Mouse (Mus musculus): Measurements from ENCODE around the gene Lmx1a. TPM values are rescaled to one million over a fixed set of nuclear protein-coding genes. Genes with fewer than 3 reads are reported as not detected.

Lmx1a gene
- polyA plus RNA-seq, 1 experiment: 0.04 TPM

DNA sequence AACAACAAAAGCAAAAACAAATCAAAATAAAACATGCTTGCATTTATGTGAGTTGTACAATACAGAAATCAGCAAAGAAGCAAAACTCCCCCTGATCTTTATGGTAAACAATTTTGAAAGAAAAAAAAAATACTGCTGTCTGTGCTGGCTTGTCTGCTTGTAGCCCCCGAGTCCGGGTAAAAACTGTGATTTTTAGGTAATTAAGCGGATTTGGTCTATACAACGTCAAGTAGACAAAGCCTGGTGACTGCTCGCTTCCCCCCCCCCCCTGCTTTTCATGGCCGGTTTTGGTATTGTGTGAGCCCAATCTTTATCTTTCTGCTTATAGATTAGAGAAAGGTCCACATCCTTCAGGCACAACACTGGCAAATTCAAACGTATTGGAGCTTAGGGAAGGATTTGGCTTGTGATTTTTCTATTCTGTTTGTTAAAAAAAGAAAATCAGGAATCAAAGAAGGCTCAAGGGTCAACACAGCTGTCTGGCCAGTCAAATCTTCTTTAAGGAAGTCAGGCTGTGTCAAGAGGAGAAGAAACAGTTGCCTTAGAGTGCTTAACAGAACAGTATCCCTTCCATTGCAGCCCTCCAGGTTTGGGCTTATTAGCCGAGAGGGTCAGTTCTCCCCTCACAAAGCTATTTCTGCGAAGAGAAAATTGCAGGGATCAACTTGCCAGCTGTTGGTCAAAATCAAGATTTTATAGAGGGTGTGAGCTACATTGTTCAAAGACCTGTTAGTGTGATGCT is 4.6 kb downstream of the Lmx1a start:
- DNase-seq (ENCODE audit: low read depth): no peak

DNA sequence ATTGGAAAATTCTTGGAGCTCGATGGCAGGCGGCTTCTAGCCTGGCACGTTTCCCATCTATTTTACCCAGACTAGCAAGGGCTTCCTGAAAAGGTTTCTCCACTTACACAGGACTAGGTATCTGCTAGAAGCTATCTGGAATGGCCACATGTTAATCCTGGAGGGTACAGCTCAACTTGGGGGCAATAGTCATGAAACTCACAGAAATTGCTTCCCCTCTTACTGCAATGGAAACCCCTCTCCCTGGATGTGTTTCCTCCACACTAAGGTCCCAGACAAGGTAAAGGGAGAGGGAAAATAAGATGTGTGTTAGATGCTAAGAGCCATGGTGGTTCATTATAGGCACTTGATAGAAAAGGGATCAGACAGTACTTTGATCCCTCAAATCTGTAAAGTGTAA is 5.7 kb downstream of the Lmx1a start:
- no peak for DNase-seq (ENCODE audit: low read depth)

DNA sequence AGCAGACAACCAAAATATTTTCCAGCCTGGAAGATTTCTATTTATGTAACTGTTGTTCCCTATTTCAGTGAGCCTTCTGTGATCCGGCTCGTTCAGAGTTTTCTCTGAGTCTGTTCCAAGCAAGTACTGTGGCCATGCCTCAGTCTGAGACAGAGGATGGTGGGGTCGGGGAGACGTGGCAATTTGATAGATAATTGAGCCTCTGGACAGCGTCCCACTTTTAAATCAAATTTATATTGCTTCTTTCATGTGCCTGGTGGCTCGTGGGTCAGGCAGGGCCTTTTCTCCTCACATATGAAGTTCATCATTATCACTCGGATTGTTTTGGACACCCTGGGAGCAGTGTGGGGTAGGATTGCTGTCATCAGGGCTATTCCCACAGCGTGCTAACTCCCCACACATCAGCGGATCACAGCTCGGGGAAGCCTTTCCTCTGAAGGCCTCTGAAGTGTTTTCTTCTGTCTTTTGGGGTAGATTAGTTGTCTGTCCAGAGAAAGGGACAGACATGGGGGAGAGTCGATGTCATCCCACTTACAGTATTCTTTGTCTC is 6.9 kb downstream of the Lmx1a start:
- no peak for DNase-seq (ENCODE audit: low read depth)

DNA sequence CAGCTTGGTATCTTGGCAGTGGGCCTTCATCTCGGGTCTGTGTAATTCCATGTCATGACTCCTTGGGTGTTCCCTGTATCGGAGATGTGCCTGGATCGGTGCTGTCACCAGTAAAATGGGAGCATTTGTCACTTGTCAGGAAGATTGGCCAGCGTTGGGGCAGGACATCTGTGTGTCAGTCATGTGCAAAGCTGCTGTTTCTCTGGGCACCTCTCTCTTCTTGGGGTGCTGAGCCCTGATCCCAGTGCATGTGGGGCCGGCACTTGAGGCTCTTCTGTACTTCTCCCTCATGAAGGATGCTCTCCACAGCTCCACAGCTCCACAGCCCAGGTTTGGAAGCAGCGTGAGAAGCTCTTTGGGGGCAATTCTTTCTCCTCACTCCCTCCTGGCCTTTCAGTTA is 10.7 kb downstream of the Lmx1a start:
- no peak for DNase-seq (ENCODE audit: low read depth)

DNA sequence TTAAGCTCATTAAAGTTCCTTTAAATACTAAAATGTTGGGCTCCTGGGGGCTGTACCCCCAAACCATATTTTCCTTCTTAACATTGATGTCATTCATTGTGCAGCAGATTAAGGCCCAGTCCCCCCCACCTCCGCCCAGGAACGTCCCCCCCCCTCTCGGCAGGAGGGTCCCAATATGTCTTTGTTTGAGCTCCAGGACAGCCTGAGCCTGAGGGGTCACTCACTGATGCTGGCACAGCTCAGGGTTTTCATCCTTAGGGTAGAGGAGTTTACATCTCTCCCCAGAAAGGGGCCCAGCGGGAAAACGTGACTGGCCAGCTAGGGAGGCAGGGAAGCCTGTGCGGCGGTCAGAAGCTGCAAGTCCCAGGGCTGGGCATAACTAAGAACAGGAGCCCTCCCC is 11.2 kb downstream of the Lmx1a start:
- no peak for DNase-seq (ENCODE audit: low read depth)

DNA sequence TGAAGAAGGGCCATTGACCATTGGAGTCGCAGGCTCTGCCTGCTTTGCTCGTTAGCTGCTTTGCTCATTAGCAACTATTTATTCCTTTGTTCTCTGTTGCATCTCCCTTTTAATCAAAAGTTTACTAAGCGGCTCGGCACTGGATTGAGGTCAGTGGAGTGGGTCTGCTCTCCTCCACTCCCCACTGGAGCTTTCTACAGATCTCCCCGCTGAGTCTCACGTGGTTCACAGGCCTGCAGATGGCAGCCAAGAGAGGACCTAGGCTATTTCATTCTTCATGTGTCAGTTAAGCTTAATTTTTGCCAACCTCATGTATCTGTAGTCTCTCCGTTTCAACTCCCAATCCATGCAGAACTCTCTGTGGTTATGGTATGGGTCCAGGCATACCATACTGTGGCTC is 16.5 kb downstream of the Lmx1a start:
- no peak for DNase-seq (ENCODE audit: low read depth)

DNA sequence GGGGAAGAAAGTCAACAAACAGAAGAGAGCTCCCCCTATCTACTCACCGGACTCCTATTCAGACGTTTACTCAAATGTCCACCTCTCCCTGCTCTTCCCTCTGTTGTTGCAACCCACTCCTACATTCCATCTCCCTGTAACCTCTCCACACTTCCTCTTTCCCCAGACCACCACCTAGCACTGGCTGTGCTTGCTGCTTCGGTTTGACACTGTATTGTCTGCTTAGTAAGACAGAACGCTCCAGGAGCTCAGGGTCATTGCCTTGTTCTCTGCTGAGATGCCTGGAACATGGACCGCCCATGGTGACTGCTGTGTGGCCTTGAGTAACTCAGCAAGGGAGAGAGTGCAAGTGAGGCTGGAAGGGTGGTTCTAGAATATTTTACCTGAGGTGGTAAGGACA is 19.7 kb downstream of the Lmx1a start:
- DNase-seq (ENCODE audit: low read depth): no peak

DNA sequence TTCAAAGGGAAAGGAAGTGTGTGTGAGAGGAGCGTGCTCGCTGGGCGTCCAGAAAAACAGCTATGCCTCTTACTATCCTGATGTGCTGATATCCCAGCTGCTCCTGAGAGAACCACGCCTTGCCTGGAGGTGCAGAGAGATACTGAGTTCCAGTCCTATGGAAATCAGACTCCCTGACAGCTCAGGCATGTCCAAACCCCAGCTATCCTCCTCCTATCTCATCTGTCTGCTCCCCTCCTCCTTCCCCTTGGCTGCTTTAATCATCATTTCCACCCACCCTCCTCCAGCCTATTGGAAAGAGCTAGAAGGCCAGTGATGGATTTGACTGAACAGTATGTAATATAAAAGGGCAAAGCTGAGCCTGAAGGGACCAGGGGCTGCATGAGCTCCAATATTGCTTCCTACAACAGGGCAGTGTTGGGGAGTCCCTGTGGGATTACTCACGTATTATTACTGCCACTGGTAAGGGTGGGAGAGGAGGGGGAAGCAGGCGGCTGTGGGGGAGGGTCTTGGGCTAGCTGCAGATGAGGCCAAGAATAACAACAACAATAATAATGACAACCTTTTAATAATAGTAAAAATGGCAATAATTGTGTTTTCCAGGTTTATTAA is 26.8 kb downstream of the Lmx1a start:
- DNase-seq (ENCODE audit: low read depth): no peak

DNA sequence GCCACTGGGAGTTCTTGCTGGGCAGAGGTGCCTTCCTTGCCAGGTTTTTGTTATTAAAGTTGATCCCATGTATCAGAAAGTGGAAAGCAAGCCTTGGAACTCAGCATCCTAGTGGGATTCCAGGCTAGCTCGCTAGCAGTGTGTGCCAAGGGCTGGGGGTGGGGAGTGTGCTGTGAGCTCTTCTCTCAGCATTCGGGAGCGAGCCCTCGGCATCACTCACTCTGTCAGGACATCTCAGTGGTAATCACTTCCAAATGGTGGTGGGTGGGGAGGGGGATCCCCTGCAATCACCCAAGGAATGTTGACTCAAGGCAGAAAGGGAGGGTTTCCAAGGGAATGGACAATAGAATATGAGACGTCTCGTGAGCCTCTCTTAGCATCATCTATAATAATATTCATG is 45.4 kb downstream of the Lmx1a start:
- no peak for DNase-seq (ENCODE audit: low read depth)

DNA sequence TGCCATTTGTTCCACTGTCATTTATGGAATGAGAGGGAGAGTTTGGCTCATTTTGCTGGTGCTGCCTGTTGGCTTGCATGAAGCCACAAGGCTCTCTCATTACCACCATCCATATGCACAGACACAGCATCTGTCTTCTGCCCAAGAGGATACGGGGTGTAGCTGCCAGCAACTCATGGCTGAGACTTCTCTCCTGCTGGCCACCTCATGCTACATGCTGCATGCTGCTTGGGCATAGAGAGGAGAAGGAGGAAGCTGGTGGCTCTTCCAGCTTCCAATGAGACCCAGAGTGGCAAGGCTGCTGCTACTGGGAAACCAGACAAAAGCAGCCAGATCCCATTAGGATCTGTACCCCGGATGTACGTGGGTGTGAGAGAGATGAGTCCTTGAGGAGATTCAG is 47.8 kb downstream of the Lmx1a start:
- DNase-seq (ENCODE audit: low read depth): no peak

DNA sequence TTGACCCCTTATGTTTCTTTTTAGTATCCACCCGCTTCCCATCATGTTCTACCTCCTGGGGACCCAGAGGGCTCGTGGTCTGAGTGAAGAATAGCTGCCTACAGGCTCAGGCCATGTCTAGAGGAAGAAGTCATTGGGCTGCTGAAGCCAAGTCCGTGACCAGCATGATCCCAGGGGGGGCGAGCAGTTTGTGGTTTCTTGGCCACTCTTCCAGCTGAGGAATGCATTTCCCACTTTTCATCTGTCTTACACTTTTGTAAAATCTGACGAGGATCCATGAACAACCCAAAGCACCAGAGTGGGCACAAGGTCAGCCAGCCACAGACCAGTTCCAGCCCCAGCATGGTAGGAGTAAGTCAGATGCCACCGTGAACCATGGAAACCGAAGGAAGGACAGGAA is 50.2 kb downstream of the Lmx1a start:
- DNase-seq (ENCODE audit: low read depth): no peak

DNA sequence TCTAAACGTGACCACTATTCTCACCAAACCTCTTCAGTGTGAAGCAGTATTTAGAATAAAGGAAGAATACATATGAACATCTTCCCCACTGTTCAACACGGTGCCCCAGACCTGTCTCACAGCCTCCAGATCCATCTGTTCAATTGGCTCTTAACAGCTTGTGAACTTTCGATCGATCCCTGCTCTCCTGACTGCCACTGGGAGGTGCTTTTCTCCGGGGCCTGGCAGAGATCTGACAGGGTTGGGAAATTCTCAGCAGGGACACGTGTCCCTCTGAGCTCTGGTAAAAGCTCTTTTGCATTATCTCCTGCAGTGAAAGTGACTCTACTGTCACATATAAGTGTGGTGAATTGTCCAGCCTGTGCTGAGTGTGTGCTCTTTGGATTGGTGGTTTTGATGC is 57.6 kb downstream of the Lmx1a start:
- DNase-seq (ENCODE audit: low read depth): no peak

DNA sequence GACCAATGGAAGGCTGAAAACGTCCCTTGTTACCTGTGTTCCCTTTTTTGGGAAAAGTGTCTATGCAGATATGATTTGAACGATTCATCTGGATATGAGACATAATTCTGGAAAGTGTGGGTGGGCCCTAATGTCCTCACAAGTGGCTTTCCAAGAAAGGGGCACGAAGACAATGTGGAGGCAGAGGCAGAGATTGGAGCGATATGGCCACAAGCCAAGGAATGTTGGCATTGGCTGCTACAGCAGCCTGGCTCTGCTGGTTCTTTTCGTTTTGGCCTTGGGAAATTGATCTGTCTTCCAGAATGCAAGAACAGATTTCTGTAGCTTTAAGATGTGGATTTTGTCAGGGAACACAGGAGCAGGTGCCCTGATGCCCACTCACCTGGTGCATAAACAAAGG is 63.6 kb downstream of the Lmx1a start:
- DNase-seq (ENCODE audit: low read depth): peak; percentile 13

DNA sequence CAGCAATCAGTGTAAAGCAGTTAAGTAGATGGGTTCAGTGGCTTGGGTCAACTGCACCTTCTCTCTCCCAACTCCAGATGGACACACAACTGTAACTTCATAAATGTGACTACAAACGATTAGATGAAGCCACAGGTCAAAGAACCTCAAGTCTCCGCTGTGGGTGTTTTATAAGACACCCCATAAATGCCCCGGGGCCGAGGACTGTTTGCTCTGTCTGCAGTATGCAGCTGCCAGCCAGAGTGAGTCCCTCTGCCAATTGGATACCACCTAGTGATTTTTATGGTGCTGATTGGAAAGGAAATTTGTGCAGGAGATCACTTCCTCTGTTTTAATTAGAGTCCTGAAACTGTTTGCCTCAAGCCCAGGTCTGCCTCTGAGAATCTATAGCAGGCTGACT is 65.0 kb downstream of the Lmx1a start:
- no peak for DNase-seq (ENCODE audit: low read depth)

DNA sequence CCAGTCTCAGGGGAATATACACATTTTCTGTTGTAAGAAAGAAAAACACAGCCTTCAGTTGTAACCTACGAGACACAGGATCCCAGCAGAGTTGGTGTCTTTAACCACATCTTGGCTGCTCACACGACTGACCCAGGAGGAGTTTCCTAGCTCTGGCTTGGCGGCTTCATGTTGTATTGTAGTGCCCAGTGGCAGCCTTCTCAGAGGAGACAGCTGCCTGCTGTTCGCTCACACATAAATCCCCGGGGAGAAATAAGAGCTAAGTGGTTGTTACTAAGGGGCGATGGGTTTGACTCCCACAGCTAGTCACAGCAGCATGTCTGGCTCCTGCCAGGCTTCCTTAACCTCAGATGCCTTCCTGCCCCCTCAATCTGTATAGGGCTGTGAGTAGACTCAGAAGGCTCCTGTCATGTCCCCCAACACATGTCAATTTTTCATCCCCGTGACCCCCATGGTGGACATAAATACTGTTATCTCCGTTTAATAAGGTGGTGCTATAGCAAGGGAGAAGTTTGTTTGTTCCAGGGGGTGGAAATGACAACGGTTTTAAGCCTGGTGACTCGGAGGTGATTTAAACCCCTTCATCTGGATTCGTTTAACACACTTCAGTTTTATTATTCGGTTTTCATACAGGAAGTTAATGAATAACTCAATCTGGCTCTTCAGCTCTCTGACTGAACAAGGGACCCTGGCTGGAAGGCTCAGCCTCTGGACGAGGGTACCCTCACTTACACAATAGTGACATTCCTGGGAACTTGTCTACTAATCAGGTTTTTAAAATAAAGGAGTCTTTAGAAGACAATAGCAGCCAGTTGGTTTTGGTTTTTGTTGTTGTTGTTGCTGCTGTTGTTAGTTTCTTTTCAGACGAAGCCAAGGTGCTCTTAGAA is 65.8 kb downstream of the Lmx1a start:
- DNase-seq (ENCODE audit: low read depth): no peak

DNA sequence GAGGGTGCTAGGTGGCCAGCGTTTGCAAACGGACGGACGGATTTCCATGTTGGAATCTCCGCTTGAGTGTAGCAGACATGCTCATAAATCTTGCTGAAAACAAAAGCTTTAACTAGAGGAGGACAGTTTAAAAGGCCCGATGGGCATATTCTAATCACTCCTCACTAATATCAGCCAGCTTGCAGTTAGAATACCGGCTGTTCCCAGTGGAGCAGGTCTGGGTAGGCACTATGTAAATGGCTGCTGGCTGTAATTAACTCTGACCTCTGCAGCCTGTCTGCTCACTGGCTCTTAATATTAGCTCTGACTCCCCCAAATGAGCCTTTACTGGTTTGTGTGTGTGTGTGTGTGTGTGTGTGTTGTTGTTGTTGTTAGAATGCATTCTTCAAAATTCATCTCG is 69.2 kb downstream of the Lmx1a start:
- DNase-seq (ENCODE audit: low read depth): no peak

DNA sequence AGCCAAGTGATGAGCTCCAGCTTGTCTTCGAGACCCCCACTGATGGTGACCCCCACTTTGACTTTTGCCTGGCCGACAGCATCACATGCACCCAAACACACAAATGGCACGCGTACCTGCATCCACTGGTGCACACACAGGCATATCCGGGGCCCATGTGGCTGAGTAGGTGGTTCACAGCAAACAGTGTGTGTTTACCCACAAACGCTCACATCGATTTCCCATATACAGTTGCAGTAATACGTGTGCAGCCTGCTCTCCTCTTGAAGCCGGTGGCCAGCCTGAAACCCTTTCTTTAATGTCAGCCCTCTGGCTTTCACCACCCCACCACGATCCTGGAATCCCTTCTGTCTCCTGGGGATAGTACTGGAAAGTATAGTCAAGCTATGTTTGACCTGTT is 71.3 kb downstream of the Lmx1a start:
- DNase-seq (ENCODE audit: low read depth): no peak

DNA sequence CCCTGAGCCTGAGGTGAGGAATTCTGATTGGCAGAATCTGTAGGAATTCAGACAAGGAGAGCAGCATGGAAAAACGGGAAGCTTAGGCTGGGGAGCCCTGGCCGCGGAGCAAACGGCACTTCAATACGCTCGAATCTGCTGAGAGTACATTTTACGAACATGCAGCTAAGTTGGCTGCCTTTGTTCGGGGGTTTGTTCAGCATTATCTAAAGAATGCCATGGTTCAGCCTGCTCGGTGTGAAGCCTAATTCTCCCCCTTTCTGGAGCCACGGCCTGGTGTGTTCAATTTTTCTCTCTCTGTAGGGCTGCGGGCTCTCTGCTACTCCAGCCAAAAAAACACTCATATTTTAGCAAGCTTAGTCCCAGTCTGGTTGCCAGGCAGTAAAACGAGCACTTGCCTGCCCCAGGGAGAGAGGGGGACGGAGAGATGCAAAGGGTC is 72.8 kb downstream of the Lmx1a start:
- DNase-seq (ENCODE audit: low read depth): no peak

DNA sequence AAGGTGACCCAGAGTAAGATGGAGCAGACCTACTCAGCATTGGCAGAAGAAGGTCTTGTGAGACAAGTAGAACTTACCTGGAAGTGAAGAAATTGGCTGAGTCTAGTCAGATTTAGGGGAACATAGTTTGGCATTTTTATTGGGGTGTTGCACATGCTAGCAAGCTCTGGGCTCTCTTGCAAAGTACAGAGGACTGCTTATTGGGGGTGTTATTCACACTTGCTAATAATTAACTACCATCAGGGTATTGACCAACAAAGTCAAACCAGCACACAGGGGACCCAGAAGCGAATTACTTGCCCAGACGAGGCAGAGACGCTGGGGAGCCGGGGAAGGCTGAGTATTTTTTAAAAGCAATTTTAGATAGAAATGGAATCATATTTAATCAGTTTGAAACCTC is 77.6 kb downstream of the Lmx1a start:
- no peak for DNase-seq (ENCODE audit: low read depth)

DNA sequence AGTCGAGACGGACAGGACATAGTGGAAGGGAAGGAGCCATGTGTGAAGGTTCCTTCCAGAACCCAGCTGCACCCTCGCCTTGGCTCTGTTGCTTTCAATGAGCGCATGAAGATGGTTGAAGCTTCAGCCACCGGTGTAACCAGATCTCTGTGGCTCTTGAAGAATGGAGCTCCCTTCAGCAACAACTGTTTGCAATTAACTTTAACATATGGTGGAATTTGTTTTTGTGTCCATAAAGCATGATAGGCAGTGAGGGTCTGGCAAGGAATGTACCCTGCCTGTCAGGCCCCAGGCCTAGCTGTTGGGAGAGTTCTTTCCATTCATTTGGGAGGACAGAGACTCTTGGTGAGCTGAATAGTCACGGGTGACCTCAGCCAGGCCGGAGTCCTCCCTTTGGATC is 81.4 kb downstream of the Lmx1a start:
- DNase-seq (ENCODE audit: low read depth): no peak

DNA sequence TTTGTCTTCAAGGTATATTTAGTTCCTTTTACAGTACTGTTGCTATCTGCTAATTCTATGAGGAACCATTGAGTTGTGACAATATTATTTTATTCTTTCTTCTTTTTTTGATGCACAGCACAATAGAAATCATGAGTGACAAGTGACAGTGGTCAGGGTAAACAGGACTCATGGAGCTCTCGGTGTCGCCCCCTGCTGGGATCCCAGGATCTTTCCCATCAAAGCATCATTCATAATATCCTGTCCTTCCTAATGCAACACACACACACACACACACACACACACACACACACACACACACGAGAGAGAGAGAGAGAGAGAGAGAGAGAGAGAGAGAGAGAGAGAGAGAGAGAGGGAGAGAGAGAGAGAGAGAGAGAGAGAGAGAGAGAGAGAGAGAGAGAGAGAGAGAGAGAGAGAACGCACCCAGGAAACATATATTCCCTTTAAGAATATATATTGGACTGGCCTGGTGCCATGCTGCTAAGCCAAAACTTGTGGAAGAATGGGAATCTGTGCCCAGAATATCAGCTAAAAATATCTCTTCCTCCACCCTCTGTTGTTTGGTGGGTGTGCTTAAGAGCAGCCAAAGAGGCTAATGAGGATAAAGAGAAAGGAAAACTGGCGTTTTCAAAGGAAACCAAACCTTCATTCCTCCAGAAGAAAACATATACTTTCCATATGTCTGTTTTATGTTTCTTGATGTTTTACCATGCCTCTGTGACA is 90.9 kb downstream of the Lmx1a start:
- DNase-seq (ENCODE audit: low read depth): no peak
